Mouse (Mus musculus) yolk sac, embryonic 10.5 days (tissue): ENCODE measurements around the gene Ank.

Source experiments
- DNase-seq: peaks from one replicate; pipeline ENCODE4 v3.0.0-alpha.2; 2017; ENCODE audit warnings: low spot score

Ank gene

GRCm38 (mm10) chr15:27633941-27634900, 167.7 kb downstream of the Ank start:
- no peak for DNase-seq

- DNase-seq, result peak; percentile 19
These were observed 174.7 kb downstream of the Ank start for GRCm38 (mm10) chr15:27641171-27641570.

- no peak for DNase-seq
These were observed 176.4 kb downstream of the Ank start for GRCm38 (mm10) chr15:27642895-27643294.
